Mouse (Mus musculus): Measurements from ENCODE around the gene Slc25a21. TPM values are rescaled to one million over a fixed set of nuclear protein-coding genes. Genes with fewer than 3 reads are reported as not detected.
A peak's percentile ranks its signal among the peaks of the same experiment; 100 is the strongest.

The Slc25a21 gene
- total and polyA plus RNA-seq, 2 experiments from 2014 or later, result 0.54 TPM; not detected in 1

DNA sequence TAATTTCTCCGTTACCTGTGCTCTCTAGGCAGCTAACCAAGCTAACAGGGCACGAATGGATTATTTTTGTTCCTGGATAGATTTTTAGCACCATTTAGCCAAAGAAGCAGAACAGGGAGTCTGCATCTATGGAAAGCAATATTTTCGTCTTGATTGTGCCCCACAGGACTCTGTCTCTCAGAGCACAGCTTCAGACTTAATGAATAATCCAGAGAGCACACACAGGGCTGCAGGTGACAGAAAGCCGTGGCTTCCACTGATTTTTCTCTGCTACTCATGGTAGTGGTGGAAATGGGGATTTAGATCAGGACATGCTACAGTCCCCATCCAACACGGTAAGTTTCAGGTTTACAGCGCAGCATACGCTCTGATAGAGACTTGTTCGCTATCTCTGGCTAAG, 299.3 kb downstream of the Slc25a21 start:
- no peak for ATAC-seq
- H3K9me3 ChIP-seq (ENCODE audit: low read length), result no peaks in the 10 kb centered on the region
- no peak overlapping the region for H3K4me2 ChIP-seq (ENCODE audit: low read depth, low read length)
- no peaks in the 10 kb centered on the region for H3K4me1 ChIP-seq (ENCODE audit: insufficient read depth, low read length)
- no peak overlapping the region for H3K27ac ChIP-seq
- no peak for DNase-seq (ENCODE audit: low spot score)
- H3K9ac ChIP-seq (replicated peaks; ENCODE audit: low read length), result no peak overlapping the region
- H3K36me3 ChIP-seq (ENCODE audit: insufficient read depth, low read length), result no peaks in the 10 kb centered on the region
- H3K27me3 ChIP-seq (ENCODE audit: insufficient read depth, low read length), result no peaks in the 10 kb centered on the region
- no peak for TF ChIP-seq CTCF (IDR thresholded peaks at IDR 0.05; ENCODE audit: low read depth)
- WGBS, result 76% methylated on average over 8 of the region's 8 CpGs
- no peak overlapping the region for H3K4me3 ChIP-seq (ENCODE audit: low read length)

DNA sequence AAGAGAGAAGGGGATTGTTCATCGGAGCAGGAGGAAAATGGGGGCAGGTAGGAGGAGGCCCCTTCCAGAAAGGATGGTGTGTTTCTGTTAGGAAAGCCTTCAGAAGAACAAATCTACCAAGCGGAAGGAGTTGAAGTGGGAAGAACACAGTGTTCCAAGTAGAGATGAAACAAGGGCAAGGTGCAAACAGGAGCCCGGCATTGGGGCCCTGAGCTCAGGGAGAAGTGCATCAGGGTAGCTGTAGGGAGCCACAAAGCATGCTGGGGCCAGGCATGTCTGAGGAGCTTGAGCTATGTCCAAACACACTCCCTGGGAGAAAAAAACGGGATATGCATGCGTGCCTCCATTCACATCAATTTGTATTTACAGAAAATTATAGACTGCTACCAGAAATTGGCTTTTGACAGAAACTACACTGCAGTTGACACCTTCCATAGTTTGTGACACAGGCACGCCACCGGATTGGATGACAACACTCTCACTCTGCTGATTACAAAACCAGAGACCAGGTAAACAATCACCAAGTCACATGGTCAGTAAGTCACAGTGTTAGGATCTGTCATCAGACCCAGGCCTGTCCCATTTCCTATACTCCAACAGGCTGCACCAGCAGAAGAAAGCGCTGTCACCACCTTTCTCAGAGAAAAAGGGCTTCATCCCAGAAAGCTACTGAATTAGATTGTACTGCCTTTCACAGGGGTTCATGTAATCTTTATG, 299.9 kb downstream of the Slc25a21 start:
- DNase-seq (ENCODE audit: low spot score), result no peak
- no peak for TF ChIP-seq CTCF (IDR thresholded peaks at IDR 0.05; ENCODE audit: low read depth)
- Histone ChIP-seq H3K9me3 (ENCODE audit: low read length) (no peaks in the 10 kb centered on the region), H3K4me1 (ENCODE audit: insufficient read depth, low read length) (no peaks in the 10 kb centered on the region), H3K36me3 (ENCODE audit: insufficient read depth, low read length) (no peaks in the 10 kb centered on the region), H3K4me3 (ENCODE audit: low read length) (no peak overlapping the region), H3K4me2 (ENCODE audit: low read depth, low read length) (no peak overlapping the region), H3K27ac (no peak overlapping the region), H3K27me3 (ENCODE audit: insufficient read depth, low read length) (no peaks in the 10 kb centered on the region), H3K9ac (replicated peaks; ENCODE audit: low read length) (no peak overlapping the region)
- ATAC-seq, result no peak
- 89% methylated on average over 8 of the region's 8 CpGs for WGBS

DNA sequence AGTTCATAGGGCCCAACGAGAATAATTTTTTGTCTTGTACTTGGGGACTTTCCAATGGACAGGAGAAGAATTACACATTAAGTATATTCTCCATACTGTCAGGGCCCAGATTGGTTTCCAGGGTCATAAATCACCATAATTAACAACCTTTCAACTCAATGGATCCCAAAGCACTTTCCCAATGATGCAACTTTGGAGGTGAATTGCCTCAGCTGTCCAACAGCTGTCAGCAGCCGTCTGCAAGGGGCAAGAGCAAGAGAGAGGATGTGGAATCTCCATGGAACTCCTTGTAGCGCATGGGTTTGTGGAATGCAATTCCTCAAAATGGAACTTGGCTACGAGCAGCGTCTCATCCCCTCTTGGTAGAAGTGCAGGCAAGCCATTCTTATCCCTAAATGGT, 302.3 kb downstream of the Slc25a21 start:
- H3K4me3 ChIP-seq (ENCODE audit: low read length), result no peak overlapping the region
- no peak for ATAC-seq
- WGBS, result 77% methylated on average over 5 of the region's 5 CpGs
- H3K9me3 ChIP-seq (ENCODE audit: low read length), result no peaks in the 10 kb centered on the region
- H3K4me2 ChIP-seq (ENCODE audit: low read depth, low read length), result no peak overlapping the region
- H3K27ac ChIP-seq, result no peak overlapping the region
- no peak for TF ChIP-seq CTCF (IDR thresholded peaks at IDR 0.05; ENCODE audit: low read depth)
- no peaks in the 10 kb centered on the region for H3K36me3 ChIP-seq (ENCODE audit: insufficient read depth, low read length)
- H3K9ac ChIP-seq (replicated peaks; ENCODE audit: low read length), result no peak overlapping the region
- no peaks in the 10 kb centered on the region for H3K27me3 ChIP-seq (ENCODE audit: insufficient read depth, low read length)
- no peaks in the 10 kb centered on the region for H3K4me1 ChIP-seq (ENCODE audit: insufficient read depth, low read length)
- no peak for DNase-seq (ENCODE audit: low spot score)

GRCm38 (mm10) chr12:56890891-56891726, 306.2 kb downstream of the Slc25a21 start:
- ATAC-seq (no peak), DNase-seq (ENCODE audit: low spot score) (peak; percentile 18)
- H3K9me3 ChIP-seq (ENCODE audit: low read length), result no peaks in the 10 kb centered on the region
- no peaks in the 10 kb centered on the region for H3K4me1 ChIP-seq (ENCODE audit: insufficient read depth, low read length)
- H3K4me3 ChIP-seq (ENCODE audit: low read length), result no peak overlapping the region
- no peaks in the 10 kb centered on the region for H3K27me3 ChIP-seq (ENCODE audit: insufficient read depth, low read length)
- no peak overlapping the region for H3K4me2 ChIP-seq (ENCODE audit: low read depth, low read length)
- no peak overlapping the region for H3K9ac ChIP-seq (replicated peaks; ENCODE audit: low read length)
- TF ChIP-seq CTCF (IDR thresholded peaks at IDR 0.05; ENCODE audit: low read depth), result no peak
- no peaks in the 10 kb centered on the region for H3K36me3 ChIP-seq (ENCODE audit: insufficient read depth, low read length)
- 60% methylated on average over 6 of the region's 6 CpGs for WGBS
- no peak overlapping the region for H3K27ac ChIP-seq

DNA sequence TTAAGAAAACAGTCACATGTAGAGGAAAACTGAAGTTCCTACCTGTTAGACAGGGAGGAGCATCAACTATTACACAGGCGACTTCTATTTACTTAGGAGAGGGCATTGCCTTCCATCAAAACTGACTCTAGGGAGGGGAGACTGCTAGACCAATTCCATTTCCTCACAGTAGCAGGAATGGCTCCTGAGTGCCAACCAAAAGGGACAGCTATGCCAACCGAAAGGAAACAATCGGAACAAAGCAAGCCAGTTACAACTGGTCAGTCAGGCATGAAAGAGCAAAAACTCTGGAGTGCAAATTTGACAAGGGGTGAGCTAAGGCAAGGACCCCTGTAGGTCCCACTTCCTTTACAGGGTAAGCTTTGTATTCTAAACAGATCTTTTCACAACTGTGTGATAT, 319.5 kb downstream of the Slc25a21 start:
- no peak overlapping the region for H3K4me3 ChIP-seq (ENCODE audit: low read length)
- no peaks in the 10 kb centered on the region for H3K27me3 ChIP-seq (ENCODE audit: insufficient read depth, low read length)
- H3K4me2 ChIP-seq (ENCODE audit: low read depth, low read length), result no peak overlapping the region
- no peaks in the 10 kb centered on the region for H3K36me3 ChIP-seq (ENCODE audit: insufficient read depth, low read length)
- H3K9me3 ChIP-seq (ENCODE audit: low read length), result no peaks in the 10 kb centered on the region
- no peak overlapping the region for H3K27ac ChIP-seq
- ATAC-seq (peak; percentile 47), DNase-seq (ENCODE audit: low spot score) (peak; percentile 25)
- 32% methylated on average over 3 of the region's 3 CpGs for WGBS
- no peak for TF ChIP-seq CTCF (IDR thresholded peaks at IDR 0.05; ENCODE audit: low read depth)
- H3K9ac ChIP-seq (replicated peaks; ENCODE audit: low read length), result no peak overlapping the region
- no peaks in the 10 kb centered on the region for H3K4me1 ChIP-seq (ENCODE audit: insufficient read depth, low read length)

GRCm38 (mm10) chr12:56876549-56876948, 320.7 kb downstream of the Slc25a21 start:
- no peak for DNase-seq (ENCODE audit: low spot score)
- no peaks in the 10 kb centered on the region for H3K4me1 ChIP-seq (ENCODE audit: insufficient read depth, low read length)
- WGBS, result 28% methylated on average over 7 of the region's 7 CpGs
- H3K4me2 ChIP-seq (ENCODE audit: low read depth, low read length), result no peak overlapping the region; the same call in 1 of the 2 replicates
- H3K27me3 ChIP-seq (ENCODE audit: insufficient read depth, low read length), result no peaks in the 10 kb centered on the region
- no peak overlapping the region for H3K9ac ChIP-seq (replicated peaks; ENCODE audit: low read length)
- H3K27ac ChIP-seq, result no peak overlapping the region
- H3K36me3 ChIP-seq (ENCODE audit: insufficient read depth, low read length), result no peaks in the 10 kb centered on the region
- no peaks in the 10 kb centered on the region for H3K9me3 ChIP-seq (ENCODE audit: low read length)
- TF ChIP-seq CTCF (IDR thresholded peaks at IDR 0.05; ENCODE audit: low read depth), result no peak
- no peak for ATAC-seq
- H3K4me3 ChIP-seq (ENCODE audit: low read length), result no peak overlapping the region

GRCm38 (mm10) chr12:56873204-56873603, 324.1 kb downstream of the Slc25a21 start:
- DNase-seq (ENCODE audit: low spot score) (no peak), ATAC-seq (no peak)
- Histone ChIP-seq H3K27ac (no peak overlapping the region), H3K4me2 (ENCODE audit: low read depth, low read length) (no peak overlapping the region), H3K9me3 (ENCODE audit: low read length) (no peaks in the 10 kb centered on the region), H3K36me3 (ENCODE audit: insufficient read depth, low read length) (no peaks in the 10 kb centered on the region), H3K4me3 (ENCODE audit: low read length) (no peak overlapping the region), H3K27me3 (ENCODE audit: insufficient read depth, low read length) (no peaks in the 10 kb centered on the region), H3K9ac (replicated peaks; ENCODE audit: low read length) (no peak overlapping the region), H3K4me1 (ENCODE audit: insufficient read depth, low read length) (no peaks in the 10 kb centered on the region)
- TF ChIP-seq CTCF (IDR thresholded peaks at IDR 0.05; ENCODE audit: low read depth), result no peak

Measured in hindbrain, postnatal 0 days (tissue).